In the genomic region with DNA sequence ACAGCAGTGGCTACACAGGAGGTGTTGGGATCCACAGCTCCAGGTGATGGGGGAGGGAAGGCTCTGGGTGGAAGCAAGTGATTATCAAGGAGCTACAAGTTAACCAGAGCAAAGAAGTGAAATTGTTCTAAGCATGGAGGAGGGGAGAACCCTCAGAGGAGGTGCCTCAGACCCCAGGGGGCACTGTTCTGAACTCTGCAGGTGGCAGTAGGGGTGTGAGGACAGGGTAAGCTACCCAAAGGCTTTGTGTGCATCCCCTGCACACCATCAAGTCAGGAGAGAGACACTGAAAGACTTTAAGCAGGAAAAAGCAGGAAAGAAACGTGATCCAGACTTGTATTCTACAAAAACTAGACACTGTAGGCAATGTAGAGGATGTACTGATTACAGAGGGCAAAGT, we compare ENCODE assay signal across 27 mouse cellular contexts. TPM values are rescaled to one million over a fixed set of nuclear protein-coding genes. Genes with fewer than 3 reads are reported as not detected.
DNase-seq lines count a peak whose midpoint lies in the region; ATAC-seq and TF ChIP-seq lines count a peak whose summit lies in the region.
"Had no signal": no experiment of that assay in that cellular context is flagged by ENCODE, and none has a peak within 500 bp of the region (broad histone marks: within the 10 kb centered on the region; RNA-seq: fewer than 3 reads in every experiment).

No protein-coding gene starts in this region.

- no peak overlapping the region for H3K4me3 ChIP-seq in hindbrain, embryonic 11.5 days (ENCODE audit: low read depth, low read length)
- H3K4me3 ChIP-seq in hindbrain, embryonic 12.5 days = no peak overlapping the region
- H3K4me3 ChIP-seq in thymus, adult 2 months (ENCODE audit: control insufficient read depth, insufficient read depth, low read length) = no peak overlapping the region
- H3K4me3 ChIP-seq: embryonic facial prominence, embryonic 10.5 days; limb, embryonic 15.5 days; liver, embryonic 15.5 days; midbrain, embryonic 10.5 days had no signal

- ATAC-seq in hindbrain, embryonic 11.5 days (ENCODE audit: low FRiP score) = no peak
- no peak for ATAC-seq in hindbrain, embryonic 12.5 days (ENCODE audit: low FRiP score)
- ATAC-seq: forebrain, postnatal 0 days; intestine, embryonic 16.5 days had no signal

- H3K4me2 ChIP-seq in hindbrain, embryonic 11.5 days (replicated peaks; ENCODE audit: low read depth, low read length) = no peak overlapping the region
- no peak overlapping the region for H3K4me2 ChIP-seq in hindbrain, embryonic 12.5 days (replicated peaks)
- H3K4me2 ChIP-seq: heart, embryonic 11.5 days; hindbrain, embryonic 14.5 days; limb, embryonic 15.5 days; liver, embryonic 15.5 days had no signal

- TF ChIP-seq POLR2A in thymus, adult 2 months (IDR thresholded peaks at IDR 0.05; ENCODE audit: control insufficient read depth, extremely low read depth, insufficient read depth, low read length, poor library complexity) = no peak

- H3K4me1 ChIP-seq in hindbrain, embryonic 11.5 days (replicated peaks; ENCODE audit: control insufficient read depth, insufficient read depth, low read length) = no peaks in the 10 kb centered on the region
- no peaks in the 10 kb centered on the region for H3K4me1 ChIP-seq in hindbrain, embryonic 12.5 days
- peaks cover 23% of the 10 kb centered on the region for H3K4me1 ChIP-seq in thymus, adult 2 months (replicated peaks; ENCODE audit: control insufficient read depth, insufficient read depth, low read length)
- H3K4me1 ChIP-seq: embryonic facial prominence, embryonic 10.5 days; limb, embryonic 15.5 days had no signal

- no peaks in the 10 kb centered on the region for H3K36me3 ChIP-seq in hindbrain, embryonic 11.5 days (ENCODE audit: control insufficient read depth, insufficient read depth, low read length)
- no peaks in the 10 kb centered on the region for H3K36me3 ChIP-seq in hindbrain, embryonic 12.5 days
- H3K36me3 ChIP-seq in thymus, adult 2 months (ENCODE audit: control insufficient read depth, insufficient read depth, low read length) = no peaks in the 10 kb centered on the region
- H3K36me3 ChIP-seq: embryonic facial prominence, embryonic 10.5 days; limb, embryonic 15.5 days; liver, embryonic 15.5 days; midbrain, embryonic 10.5 days had no signal

- no peaks in the 10 kb centered on the region for H3K27me3 ChIP-seq in hindbrain, embryonic 11.5 days (ENCODE audit: control insufficient read depth, insufficient read depth, low read length)
- no peaks in the 10 kb centered on the region for H3K27me3 ChIP-seq in hindbrain, embryonic 12.5 days
- H3K27me3 ChIP-seq in thymus, adult 2 months (ENCODE audit: control insufficient read depth, insufficient read depth, low read length) = no peaks in the 10 kb centered on the region
- H3K27me3 ChIP-seq: limb, embryonic 15.5 days had no signal

- peak; percentile 44; the same call in 1 of the 2 replicates for TF ChIP-seq CTCF in thymus, adult 2 months (IDR thresholded peaks at IDR 0.05; ENCODE audit: borderline replicate concordance, control insufficient read depth, extremely low read depth, insufficient read depth, low read length, poor library complexity)

- H3K9ac ChIP-seq in hindbrain, embryonic 11.5 days (ENCODE audit: low read depth, low read length) = 0 out of 2 replicates have a peak overlapping the region, but pooled peaks have one; percentile 7
- no peak overlapping the region for H3K9ac ChIP-seq in hindbrain, embryonic 12.5 days
- H3K9ac ChIP-seq: forebrain, postnatal 0 days; hindbrain, embryonic 14.5 days; limb, embryonic 15.5 days; liver, embryonic 15.5 days had no signal

- no peaks in the 10 kb centered on the region for H3K9me3 ChIP-seq in hindbrain, embryonic 11.5 days (ENCODE audit: control insufficient read depth, low read length)
- H3K9me3 ChIP-seq in hindbrain, embryonic 12.5 days (replicated peaks) = no peaks in the 10 kb centered on the region
- H3K9me3 ChIP-seq: embryonic facial prominence, embryonic 10.5 days; limb, embryonic 15.5 days; liver, embryonic 15.5 days; midbrain, embryonic 10.5 days had no signal

- DNase-seq in hindbrain, embryonic 11.5 days (ENCODE audit: low spot score) = no peak
- peak; percentile 69 for DNase-seq in thymus, adult 2 months
- DNase-seq in thymus, adult 18-20 months = no peak
- DNase-seq in naive thymus-derived CD4-positive, alpha-beta T cell, adult 2 months (ENCODE audit: low read depth) = peak; percentile 68
- peak; percentile 85 for DNase-seq in thymus, postnatal 4 days
- no peak for DNase-seq in gastrocnemius, postnatal 4 days (ENCODE audit: low spot score in 2 of 2)
- no peak for DNase-seq in Muller cell, postnatal 12 days (ENCODE audit: inconsistent ontology term)
- DNase-seq: adrenal gland, adult 2 months; cerebellum, adult 11-12 months; cerebellum, postnatal 10 days; forebrain, postnatal 0 days; gastrocnemius, postnatal 36 days; heart, postnatal 14 days; kidney, adult 9 months; kidney, postnatal 36 days; layer of hippocampus, adult 9-11 months; left cerebral cortex, postnatal 4 days had no signal

- 25% methylated on average over 1 of the region's 1 CpGs for WGBS in hindbrain, embryonic 11.5 days
- WGBS in hindbrain, embryonic 12.5 days = 33% methylated on average over 1 of the region's 1 CpGs
- 46% methylated on average over 1 of the region's 1 CpGs for WGBS in thymus, adult 2 months

- H3K27ac ChIP-seq in hindbrain, embryonic 11.5 days (ENCODE audit: low read depth, low read length) = no peak overlapping the region
- no peak overlapping the region for H3K27ac ChIP-seq in hindbrain, embryonic 12.5 days
- peak overlapping the region; percentile 22; the same call in 1 of the 2 replicates for H3K27ac ChIP-seq in thymus, adult 2 months (ENCODE audit: control insufficient read depth, insufficient read depth, low read length)
- H3K27ac ChIP-seq: embryonic facial prominence, embryonic 10.5 days; hindbrain, embryonic 14.5 days; limb, embryonic 15.5 days; liver, embryonic 15.5 days; macrophage; midbrain, embryonic 10.5 days; stomach, postnatal 0 days had no signal

RNA-seq across cellular contexts. Expression of a gene that starts 1.2 kb away (rescaled TPM):
- polyA plus RNA-seq in hindbrain, embryonic 11.5 days (2014; fragmentation: Nextera tagmentation; extraction: Ambion mirVana) = 13.1 and 16.6 TPM in 2 replicates
- polyA plus RNA-seq in hindbrain, embryonic 12.5 days (2016; fragmentation: Nextera tagmentation; extraction: Ambion mirVana) = 13.9 and 14.9 TPM in 2 replicates
- polyA plus RNA-seq in thymus, adult 2 months (2012; rRNA removed) = 145 and 167 TPM in 2 replicates
- 10 to 100 TPM; 57.9 to 66.5 TPM for total RNA-seq in gastrocnemius, postnatal 4 days (2021)

Comparison
In these comparisons a context has a peak if more than half of its experiments do, and no peak if none do; other contexts are left out.
1. DNase-seq: peak in thymus, adult 2 months (single experiment), naive thymus-derived CD4-positive, alpha-beta T cell, adult 2 months (single experiment) and thymus, postnatal 4 days (single experiment); none in hindbrain, embryonic 11.5 days (single experiment), thymus, adult 18-20 months (0 of 2), gastrocnemius, postnatal 4 days (0 of 2) and Muller cell, postnatal 12 days (single experiment).